Mouse (Mus musculus): ENCODE results near the gene Zbtb20.

Zbtb20 gene

GRCm38 (mm10) chr16:43618286-43618685 lies 742.6 kb downstream of the Zbtb20 start:
- no peak for DNase-seq (ENCODE audit: low spot score)

GRCm38 (mm10) chr16:43619277-43619676 lies 743.6 kb downstream of the Zbtb20 start:
- DNase-seq (ENCODE audit: low spot score): no peak

GRCm38 (mm10) chr16:43620359-43620758 lies 744.7 kb downstream of the Zbtb20 start:
- DNase-seq (ENCODE audit: low spot score): no peak

- no peak for DNase-seq (ENCODE audit: low spot score)
Observed at GRCm38 (mm10) chr16:43623315-43624000, 747.8 kb downstream of the Zbtb20 start.

- DNase-seq (ENCODE audit: low spot score): no peak
Observed at GRCm38 (mm10) chr16:43624876-43625275, 749.2 kb downstream of the Zbtb20 start.

GRCm38 (mm10) chr16:43625289-43625688 lies 749.6 kb downstream of the Zbtb20 start:
- DNase-seq (ENCODE audit: low spot score): no peak

GRCm38 (mm10) chr16:43625956-43626355 lies 750.3 kb downstream of the Zbtb20 start:
- no peak for DNase-seq (ENCODE audit: low spot score)

GRCm38 (mm10) chr16:43628662-43629061 lies 753.0 kb downstream of the Zbtb20 start:
- no peak for DNase-seq (ENCODE audit: low spot score)

- DNase-seq (ENCODE audit: low spot score): no peak
Observed at GRCm38 (mm10) chr16:43631758-43632157, 756.1 kb downstream of the Zbtb20 start.

GRCm38 (mm10) chr16:43634037-43634436 lies 758.4 kb downstream of the Zbtb20 start:
- DNase-seq (ENCODE audit: low spot score): no peak

GRCm38 (mm10) chr16:43637241-43637640 lies 761.6 kb downstream of the Zbtb20 start:
- no peak for DNase-seq (ENCODE audit: low spot score)

- no peak for DNase-seq (ENCODE audit: low spot score)
Observed at GRCm38 (mm10) chr16:43638406-43639049, 762.8 kb downstream of the Zbtb20 start.

GRCm38 (mm10) chr16:43641230-43641629 lies 765.5 kb downstream of the Zbtb20 start:
- no peak for DNase-seq (ENCODE audit: low spot score)

GRCm38 (mm10) chr16:43645879-43646278 lies 770.2 kb downstream of the Zbtb20 start:
- no peak for DNase-seq (ENCODE audit: low spot score)

GRCm38 (mm10) chr16:43646943-43647342 lies 771.3 kb downstream of the Zbtb20 start:
- no peak for DNase-seq (ENCODE audit: low spot score)

- DNase-seq (ENCODE audit: low spot score): no peak
Observed at GRCm38 (mm10) chr16:43647641-43648040, 772.0 kb downstream of the Zbtb20 start.

GRCm38 (mm10) chr16:43650355-43651080 lies 774.8 kb downstream of the Zbtb20 start:
- DNase-seq (ENCODE audit: low spot score): no peak

GRCm38 (mm10) chr16:43653288-43653687 lies 777.6 kb downstream of the Zbtb20 start:
- DNase-seq (ENCODE audit: low spot score): no peak

GRCm38 (mm10) chr16:43654269-43654668 lies 778.6 kb downstream of the Zbtb20 start:
- no peak for DNase-seq (ENCODE audit: low spot score)

- no peak for DNase-seq (ENCODE audit: low spot score)
Observed at GRCm38 (mm10) chr16:43655183-43655787, 779.6 kb downstream of the Zbtb20 start.

- no peak for DNase-seq (ENCODE audit: low spot score)
Observed at GRCm38 (mm10) chr16:43661576-43661975, 785.9 kb downstream of the Zbtb20 start.

- DNase-seq (ENCODE audit: low spot score): no peak
Observed at GRCm38 (mm10) chr16:43662124-43663004, 786.7 kb downstream of the Zbtb20 start.

Measured in left cerebral cortex, adult 11 months (tissue).